Mouse (Mus musculus) cerebellum, adult 18-20 months (tissue): ENCODE data around the gene Nr5a2.
A peak's percentile ranks its signal among the peaks of the same experiment; 100 is the strongest.

Experiments
- DNase-seq, 2 experiments: peaks; one replicate each; pipeline ENCODE4 v3.0.0; 2021

Gene Nr5a2

DNA sequence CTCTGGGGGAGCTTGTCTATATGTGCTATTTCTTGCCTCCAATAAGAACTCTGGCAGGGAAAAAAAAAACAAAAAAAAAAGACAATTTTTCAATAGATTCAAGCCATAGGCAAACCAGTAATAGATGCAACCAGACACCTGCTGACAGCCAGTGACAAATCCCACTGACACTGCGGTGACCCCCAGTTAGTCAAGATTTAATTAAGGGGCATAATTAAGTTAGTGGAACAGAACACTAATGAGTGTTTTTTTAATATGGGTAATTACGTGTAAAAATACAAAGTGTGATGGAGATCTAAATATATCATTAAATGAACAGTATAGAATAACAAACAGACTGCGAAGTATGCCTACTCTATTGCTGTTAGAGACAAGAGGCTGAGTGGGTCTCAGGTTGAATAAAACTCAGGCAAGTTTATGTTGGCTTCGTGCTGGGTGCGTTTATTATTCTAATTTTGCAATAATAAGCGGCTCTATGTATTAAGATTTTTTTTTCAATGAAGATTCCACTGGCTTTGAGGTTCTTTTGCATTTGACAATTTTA is 50.7 kb downstream of the Nr5a2 start:
- no peak for DNase-seq

DNA sequence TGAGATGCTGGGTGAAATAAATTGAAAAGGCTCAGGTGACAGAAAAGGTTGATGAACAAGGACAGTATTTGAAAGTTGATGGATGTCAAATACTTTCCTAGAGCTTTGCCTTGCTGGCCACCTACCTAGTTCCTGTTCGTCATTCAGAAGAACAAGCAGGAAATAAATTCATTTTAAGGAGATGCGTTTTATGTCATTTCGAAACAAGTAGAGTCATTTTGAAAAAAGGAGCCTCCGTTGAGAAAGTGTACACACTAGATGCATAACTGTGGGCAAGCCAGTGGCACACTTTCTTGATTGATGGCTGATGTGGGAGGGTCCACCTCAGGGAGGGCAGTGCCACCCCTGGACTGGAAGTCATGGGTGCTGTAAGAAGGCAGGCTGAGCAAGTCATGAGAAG is 62.1 kb downstream of the Nr5a2 start:
- DNase-seq: no peak

- DNase-seq: no peak
Measured at GRCm38 (mm10) chr1:136896351-136896750, 63.9 kb downstream of the Nr5a2 start.

DNA sequence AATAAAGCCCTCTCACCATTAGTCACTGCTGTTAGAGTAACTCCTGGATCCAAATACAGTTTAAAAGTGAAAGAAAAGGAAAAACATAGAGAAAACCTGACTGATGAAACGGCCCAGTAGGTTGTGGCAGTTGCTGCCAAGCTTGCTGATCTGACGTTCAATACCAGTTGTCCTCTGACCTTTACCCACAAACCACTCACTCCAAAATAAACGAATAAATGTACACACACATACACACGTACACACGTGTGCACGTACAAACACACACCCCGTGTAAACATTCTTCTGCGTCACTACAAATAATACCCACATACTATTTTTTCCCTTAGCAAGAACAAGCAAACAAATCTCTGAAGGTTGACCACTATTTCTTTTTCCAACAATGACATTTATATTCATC is 64.4 kb downstream of the Nr5a2 start:
- no peak for DNase-seq

- no peak for DNase-seq
Measured at GRCm38 (mm10) chr1:136894753-136895152, 65.5 kb downstream of the Nr5a2 start.

DNA sequence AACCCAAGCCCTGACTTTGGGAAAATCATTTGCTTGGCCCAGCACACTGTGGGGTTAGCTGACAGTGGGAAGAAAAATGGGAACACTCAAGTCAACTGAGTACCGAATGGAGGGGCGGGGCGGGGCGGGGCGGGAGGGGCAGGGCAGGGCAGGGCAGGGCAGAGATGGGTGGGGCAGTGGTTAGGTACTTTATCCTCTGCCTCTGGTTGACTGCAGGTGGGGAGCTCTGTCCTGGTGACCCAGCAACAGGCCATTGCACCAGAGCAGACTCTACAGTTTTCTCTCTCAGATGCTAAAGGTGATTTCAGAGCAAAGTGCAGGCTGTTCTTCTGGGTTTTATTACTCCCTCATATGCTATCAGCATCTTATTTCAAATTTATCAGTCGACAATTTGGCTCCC is 67.1 kb downstream of the Nr5a2 start:
- DNase-seq: no peak

DNA sequence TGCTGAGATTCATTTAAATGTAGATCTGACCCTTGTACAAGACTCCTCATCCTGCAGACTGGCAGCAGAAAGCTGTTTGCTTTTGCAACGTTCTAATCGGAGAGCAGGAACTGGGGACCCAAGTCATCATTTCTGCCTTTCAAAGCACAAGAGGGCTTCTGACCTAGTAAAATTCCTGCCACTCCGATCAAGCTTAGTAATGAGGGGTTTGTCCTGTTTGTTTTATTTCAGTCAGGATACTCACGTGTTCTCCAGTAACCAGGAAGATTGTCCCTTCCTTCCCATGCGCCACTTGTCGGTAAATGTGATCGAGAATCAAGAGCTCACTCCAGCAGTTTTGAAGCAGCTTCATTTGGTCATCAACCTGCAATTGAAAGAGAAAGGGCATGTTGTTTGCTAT is 69.8 kb downstream of the Nr5a2 start:
- DNase-seq: no peak

GRCm38 (mm10) chr1:136888704-136889103 is 71.5 kb downstream of the Nr5a2 start:
- DNase-seq: no peak

GRCm38 (mm10) chr1:136886678-136887077 is 73.6 kb downstream of the Nr5a2 start:
- no peak for DNase-seq

- DNase-seq: no peak
Measured at GRCm38 (mm10) chr1:136883458-136884174, 76.6 kb downstream of the Nr5a2 start.

GRCm38 (mm10) chr1:136880260-136880659 is 80.0 kb downstream of the Nr5a2 start:
- no peak for DNase-seq

- DNase-seq: no peak
Measured at GRCm38 (mm10) chr1:136875006-136875405, 85.2 kb downstream of the Nr5a2 start.

GRCm38 (mm10) chr1:136868955-136869354 is 91.3 kb downstream of the Nr5a2 start:
- no peak for DNase-seq

- no peak for DNase-seq
Measured at GRCm38 (mm10) chr1:136868285-136868684, 92.0 kb downstream of the Nr5a2 start.

- DNase-seq: peak; percentile 5 to 8
Measured at GRCm38 (mm10) chr1:136866481-136867092, 93.7 kb downstream of the Nr5a2 start.

- DNase-seq: no peak
Measured at GRCm38 (mm10) chr1:136863209-136863608, 97.0 kb downstream of the Nr5a2 start.

- DNase-seq: no peak
Measured at GRCm38 (mm10) chr1:136859454-136859853, 100.8 kb downstream of the Nr5a2 start.

GRCm38 (mm10) chr1:136858724-136859123 is 101.5 kb downstream of the Nr5a2 start:
- DNase-seq: no peak

- DNase-seq: no peak
Measured at GRCm38 (mm10) chr1:136856104-136856503, 104.1 kb downstream of the Nr5a2 start.

- no peak for DNase-seq
Measured at GRCm38 (mm10) chr1:136848791-136849190, 111.5 kb downstream of the Nr5a2 start.

- no peak for DNase-seq
Measured at GRCm38 (mm10) chr1:136846081-136846480, 114.2 kb downstream of the Nr5a2 start.

DNA sequence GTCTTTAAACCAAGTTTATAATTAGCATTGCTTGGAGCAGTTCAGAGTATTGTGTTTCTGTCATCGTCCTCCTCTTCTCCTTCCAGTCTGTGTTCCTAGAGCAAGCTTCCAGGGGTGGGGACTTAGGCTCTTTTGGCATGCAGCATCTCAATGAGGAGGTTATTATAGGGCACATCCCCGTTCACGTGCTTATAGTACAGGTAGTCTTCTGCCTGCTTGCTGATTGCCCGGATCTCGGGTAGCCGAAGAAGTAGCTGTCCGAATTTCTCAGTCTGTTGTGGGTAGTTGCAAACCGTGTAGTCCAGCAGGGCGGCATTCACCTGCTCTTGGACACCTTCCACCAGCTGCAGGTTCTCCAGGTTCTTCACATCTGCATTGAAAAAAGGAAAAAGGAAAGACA is 114.9 kb downstream of the Nr5a2 start:
- no peak for DNase-seq

DNA sequence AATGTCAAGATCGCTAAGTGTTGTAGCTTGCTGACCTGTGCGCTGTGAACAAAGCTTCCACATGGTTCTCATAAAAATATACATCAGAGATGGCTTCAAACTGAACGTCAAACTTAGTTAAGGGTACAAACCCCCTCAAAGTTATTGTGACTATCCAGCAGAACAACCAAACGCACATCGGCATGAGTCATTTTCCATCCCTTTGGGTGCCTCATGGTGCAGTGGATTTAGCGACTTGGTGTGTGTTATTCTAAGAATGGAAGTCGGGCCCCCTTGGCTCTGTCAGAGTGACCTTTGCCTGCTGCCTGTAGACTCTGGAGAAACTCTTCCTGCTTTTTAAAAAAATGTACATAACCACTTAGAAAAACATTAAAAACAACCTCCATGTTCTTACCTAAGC is 119.7 kb downstream of the Nr5a2 start:
- no peak for DNase-seq

DNA sequence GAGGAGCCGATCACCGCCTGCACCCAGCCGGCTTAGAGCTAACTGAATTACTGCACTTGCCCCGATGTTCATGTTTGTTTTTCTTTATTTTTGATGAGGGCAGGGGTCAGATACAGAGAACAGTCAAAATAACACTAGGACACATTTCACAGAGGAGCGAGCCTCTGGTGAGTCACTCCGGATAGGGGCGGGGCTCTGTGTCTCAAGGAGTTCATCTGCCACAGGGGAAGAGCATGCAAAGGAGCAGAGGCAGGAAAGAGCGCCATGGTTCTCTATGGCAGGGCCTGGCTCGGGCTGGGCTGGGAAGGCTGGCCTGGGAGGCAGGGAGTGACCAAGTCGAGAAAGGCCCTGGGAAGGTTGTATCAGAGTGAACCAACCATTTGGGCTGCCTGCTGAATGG is 121.0 kb downstream of the Nr5a2 start:
- no peak for DNase-seq
